Mouse (Mus musculus) layer of hippocampus, postnatal 10 days (tissue): ENCODE measurements at regions not wholly inside any gene's neighbourhood (a gene's known extent, or its start where the extent isn't known, plus 50 kb on each side); places are given as distances from the start of the nearest gene placed in this dataset.

Experiments used
- DNase-seq, 2 experiments: peaks; one replicate each; pipeline ENCODE4 v3.0.0; 2021; ENCODE audit warnings: low spot score in 2 of 2

- peak; percentile 41 to 57 for DNase-seq
Measured at GRCm38 (mm10) chr13:25361850-25362626, 91.7 kb upstream of the Nrsn1 start.

- DNase-seq: no peak
Measured at GRCm38 (mm10) chr13:25347558-25347957, 77.3 kb upstream of the Nrsn1 start.

GRCm38 (mm10) chr13:25343309-25343708 lies 73.0 kb upstream of the Nrsn1 start:
- DNase-seq: no peak

DNA sequence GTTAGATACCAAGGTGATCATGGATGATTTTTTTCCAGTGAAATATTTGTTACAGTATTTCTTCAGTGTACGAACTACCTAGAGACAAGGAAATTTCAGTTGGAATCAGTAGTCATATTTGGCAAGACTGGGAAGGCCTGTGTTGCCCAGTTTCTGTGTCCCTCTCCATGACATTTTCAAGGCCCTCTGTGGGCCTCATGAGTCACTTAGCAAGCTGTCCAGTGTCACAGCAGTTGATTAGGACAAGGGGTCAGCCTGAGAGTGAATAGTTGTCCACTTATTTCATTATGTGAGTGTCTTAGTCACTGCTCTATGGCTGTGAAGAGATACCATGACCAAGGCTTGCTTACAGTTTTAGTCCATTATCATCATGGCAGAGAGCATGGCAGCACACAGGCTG lies 71.5 kb upstream of the Nrsn1 start:
- no peak for DNase-seq

- DNase-seq: no peak
Measured at GRCm38 (mm10) chr13:25333803-25334202, 63.5 kb upstream of the Nrsn1 start.
